Mouse (Mus musculus) hindbrain, postnatal 0 days (tissue): ENCODE measurements around the gene Wwox. TPM values are rescaled to one million over a fixed set of nuclear protein-coding genes. Genes with fewer than 3 reads are reported as not detected.

ENCODE experiments used
- ATAC-seq: fragments of 200-750 bp; cut with Nextera tagmentation; 2 replicates; pipeline ENCODE4 v1.8.0; 2017; ENCODE audit warnings: mild to moderate bottlenecking, moderate TSS enrichment, moderate library complexity
- DNase-seq: peaks from one replicate; pipeline ENCODE4 v3.0.0-alpha.2; 2015; ENCODE audit warnings: low spot score
- H3K27ac ChIP-seq: fragments of 300-500 bp; sonication (generic); 2 replicates; pipeline ENCODE4 v1.5.1; 2014; ENCODE audit warnings: mild to moderate bottlenecking
- H3K27me3 ChIP-seq: fragments of 300-500 bp; sonication (generic); 2 replicates; pipeline ENCODE4 v1.6.1; 2014; ENCODE audit warnings: low read length, mixed read lengths; ENCODE audit not compliant: insufficient read depth
- H3K36me3 ChIP-seq: fragments of 300-500 bp; sonication (generic); 2 replicates; pipeline ENCODE4 v1.6.1; 2014; ENCODE audit warnings: low read length, mixed read lengths; ENCODE audit not compliant: insufficient read depth
- H3K4me1 ChIP-seq: fragments of 300-500 bp; sonication (generic); 2 replicates; pipeline ENCODE4 v1.6.1; 2014; ENCODE audit warnings: antibody characterized with exemption, low read length, mixed read lengths; ENCODE audit not compliant: insufficient read depth
- H3K4me2 ChIP-seq: fragments of 300-500 bp; sonication (generic); 2 replicates; pipeline ENCODE4 v1.6.1; 2014; ENCODE audit warnings: low read depth, mild to moderate bottlenecking, low read length, moderate library complexity, mixed read lengths
- H3K4me3 ChIP-seq: fragments of 300-500 bp; sonication (generic); 2 replicates; pipeline ENCODE4 v1.5.1; 2014; ENCODE audit warnings: low read length
- H3K9ac ChIP-seq: fragments of 300-500 bp; sonication (generic); replicated peaks from 2 replicates; pipeline ENCODE4 v1.6.1; 2014; ENCODE audit warnings: mild to moderate bottlenecking, low read length, moderate library complexity, mixed read lengths
- H3K9me3 ChIP-seq: fragments of 300-500 bp; sonication (generic); 2 replicates; pipeline ENCODE4 v1.6.1; 2016; ENCODE audit warnings: low read length, mixed read lengths
- CTCF ChIP-seq: IDR thresholded peaks from 2 replicates; pipeline ENCODE4 v1.5.1; 2016; ENCODE audit warnings: antibody characterized with exemption, control low read depth, low read depth
- WGBS: fragments of 180-500 bp; shearing (Covaris S2); extraction: QIAGEN DNeasy Blood & Tissue Kit; methylation state at CpG from one replicate; pipeline ENCODE4 v1.1.7; 2014; 5-methylcytosine and 5-hydroxymethylcytosine counted together
- polyA plus RNA-seq: library from polyadenylated mRNA; unstranded; fragments of >200 nt; fragmentation: Nextera tagmentation; extraction: Ambion mirVana; gene quantifications from 2 replicates; pipeline ENCODE4 v1.2.1, GENCODE M21; 2015
- total RNA-seq: library from RNA; depleted of rRNA; stranded (reverse); fragments of >200 nt; gene quantifications from 2 replicates; pipeline ENCODE4 v1.2.3, GENCODE M21; 2014

Gene Wwox
- total and polyA plus RNA-seq, 2 experiments from 2014 or later: 17.1 to 19.8 TPM

- no peak for TF ChIP-seq CTCF
- DNase-seq: no peak
- Histone ChIP-seq H3K27me3 (no peaks in the 10 kb centered on the region), H3K4me3 (no peak overlapping the region), H3K9ac (no peak overlapping the region), H3K27ac (no peak overlapping the region), H3K4me2 (no peak overlapping the region), H3K36me3 (no peaks in the 10 kb centered on the region), H3K9me3 (no peaks in the 10 kb centered on the region), H3K4me1 (no peaks in the 10 kb centered on the region)
- WGBS: 72% methylated on average over 8 of the region's 8 CpGs
- no peak for ATAC-seq
Measured at GRCm38 (mm10) chr8:114908086-114908485, 468.6 kb downstream of the Wwox start.

DNA sequence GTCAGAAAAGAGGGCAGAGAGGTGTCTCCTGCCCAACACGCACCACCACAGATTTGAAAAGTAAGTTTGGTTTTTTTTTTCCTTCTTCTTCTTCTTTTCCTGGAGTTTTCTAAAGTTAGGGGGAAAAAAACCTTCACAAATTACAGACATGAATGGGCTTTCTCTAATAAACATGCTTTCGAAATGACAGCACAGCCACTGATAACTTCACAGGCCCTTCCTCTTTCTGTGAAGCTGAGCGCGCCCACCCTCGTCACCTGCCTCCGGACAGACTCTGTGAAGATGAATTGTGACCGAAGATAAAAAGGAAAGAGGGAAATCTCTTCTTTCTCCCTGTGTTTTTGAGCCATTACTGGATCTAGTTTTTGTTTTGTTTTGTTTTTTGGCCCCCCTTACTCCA lies 469.1 kb downstream of the Wwox start:
- Histone ChIP-seq H3K36me3 (no peaks in the 10 kb centered on the region), H3K4me2 (no peak overlapping the region), H3K9ac (no peak overlapping the region), H3K4me1 (no peaks in the 10 kb centered on the region), H3K4me3 (no peak overlapping the region), H3K9me3 (no peaks in the 10 kb centered on the region), H3K27me3 (no peaks in the 10 kb centered on the region), H3K27ac (no peak overlapping the region)
- no peak for TF ChIP-seq CTCF
- WGBS: 91% methylated on average over 7 of the region's 7 CpGs
- DNase-seq (no peak), ATAC-seq (no peak)

- Histone ChIP-seq H3K4me3 (no peak overlapping the region), H3K27ac (no peak overlapping the region), H3K9me3 (no peaks in the 10 kb centered on the region), H3K4me1 (no peaks in the 10 kb centered on the region), H3K4me2 (no peak overlapping the region), H3K27me3 (no peaks in the 10 kb centered on the region), H3K9ac (no peak overlapping the region), H3K36me3 (no peaks in the 10 kb centered on the region)
- no peak for DNase-seq
- no peak for TF ChIP-seq CTCF
- no peak for ATAC-seq
- WGBS: 75% methylated on average over 9 of the region's 9 CpGs
Measured at GRCm38 (mm10) chr8:114909146-114909545, 469.7 kb downstream of the Wwox start.

DNA sequence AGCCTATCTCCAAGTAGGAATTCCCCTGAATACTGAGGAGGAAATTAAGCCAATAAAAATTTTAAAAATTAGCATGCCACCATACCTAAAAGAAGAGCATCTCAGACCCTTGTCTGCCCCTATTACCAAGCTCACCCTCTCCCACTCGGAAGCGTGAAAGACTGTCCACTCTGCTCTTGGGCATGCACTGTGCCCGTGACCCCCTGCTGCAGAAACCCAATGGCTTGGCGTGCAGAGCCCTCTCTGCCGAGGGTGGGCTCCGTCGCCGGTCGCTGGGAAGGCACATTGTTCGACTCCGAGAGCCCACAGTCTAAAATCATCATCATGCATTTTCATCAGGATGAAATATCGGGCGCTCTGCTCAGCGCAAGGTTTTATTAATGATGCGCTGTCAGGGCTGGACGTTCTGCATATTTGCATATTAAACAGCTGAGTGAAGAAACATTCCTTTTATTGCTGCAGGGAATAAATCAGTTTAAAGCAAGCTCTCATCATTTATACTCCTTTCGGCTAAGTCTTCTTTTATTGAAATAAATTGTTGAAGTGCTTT lies 471.7 kb downstream of the Wwox start:
- ATAC-seq (no peak), DNase-seq (no peak)
- no peak overlapping the region for H3K4me3 ChIP-seq
- no peaks in the 10 kb centered on the region for H3K4me1 ChIP-seq
- no peak overlapping the region for H3K9ac ChIP-seq
- H3K4me2 ChIP-seq: peak overlapping the region; percentile 27
- H3K36me3 ChIP-seq: no peaks in the 10 kb centered on the region
- H3K27ac ChIP-seq: no peak overlapping the region
- TF ChIP-seq CTCF: no peak
- WGBS: 21% methylated on average over 17 of the region's 17 CpGs
- no peaks in the 10 kb centered on the region for H3K9me3 ChIP-seq
- H3K27me3 ChIP-seq: no peaks in the 10 kb centered on the region

- Histone ChIP-seq H3K4me3 (no peak overlapping the region), H3K27ac (no peak overlapping the region), H3K4me1 (no peaks in the 10 kb centered on the region), H3K27me3 (no peaks in the 10 kb centered on the region), H3K4me2 (no peak overlapping the region), H3K36me3 (no peaks in the 10 kb centered on the region), H3K9me3 (no peaks in the 10 kb centered on the region), H3K9ac (no peak overlapping the region)
- no peak for ATAC-seq
- TF ChIP-seq CTCF: no peak
- 57% methylated on average over 7 of the region's 7 CpGs for WGBS
- no peak for DNase-seq
Measured at GRCm38 (mm10) chr8:114923629-114924028, 484.2 kb downstream of the Wwox start.

DNA sequence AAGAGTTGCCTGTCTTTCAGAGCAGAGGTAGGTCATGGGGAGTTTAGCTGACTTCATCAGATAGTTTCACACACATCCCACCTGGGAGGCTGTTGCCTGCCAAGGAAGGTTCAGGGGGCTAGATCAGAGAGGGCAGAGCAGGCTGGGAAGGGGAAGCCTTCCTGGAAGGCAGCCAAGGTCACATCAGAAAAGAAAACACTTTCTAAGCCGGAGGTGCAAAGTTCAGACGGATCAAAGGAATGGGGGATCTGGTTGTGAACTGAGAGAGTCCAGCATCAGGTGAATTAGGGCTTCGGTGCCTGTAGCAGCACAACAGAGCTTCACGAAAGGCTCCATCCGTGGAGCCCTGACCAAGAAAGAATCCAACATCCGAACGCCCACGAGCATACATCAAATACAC lies 488.0 kb downstream of the Wwox start:
- ATAC-seq: no peak
- no peak for TF ChIP-seq CTCF
- Histone ChIP-seq H3K27me3 (no peaks in the 10 kb centered on the region), H3K9me3 (no peaks in the 10 kb centered on the region), H3K4me2 (no peak overlapping the region), H3K4me1 (no peaks in the 10 kb centered on the region), H3K4me3 (no peak overlapping the region), H3K36me3 (no peaks in the 10 kb centered on the region), H3K27ac (no peak overlapping the region), H3K9ac (no peak overlapping the region)
- 78% methylated on average over 8 of the region's 8 CpGs for WGBS
- no peak for DNase-seq

- no peak overlapping the region for H3K27ac ChIP-seq
- no peak overlapping the region for H3K4me3 ChIP-seq
- H3K27me3 ChIP-seq: no peaks in the 10 kb centered on the region
- 92% methylated on average over 4 of the region's 4 CpGs for WGBS
- H3K9me3 ChIP-seq: no peaks in the 10 kb centered on the region
- H3K36me3 ChIP-seq: no peaks in the 10 kb centered on the region
- no peak for DNase-seq
- no peak overlapping the region for H3K4me2 ChIP-seq
- no peak for TF ChIP-seq CTCF
- no peak for ATAC-seq
- no peak overlapping the region for H3K9ac ChIP-seq
- no peaks in the 10 kb centered on the region for H3K4me1 ChIP-seq
Measured at GRCm38 (mm10) chr8:114927917-114928316, 488.5 kb downstream of the Wwox start.
